Mouse (Mus musculus): ENCODE measurements around the gene Tanc2.

DNA sequence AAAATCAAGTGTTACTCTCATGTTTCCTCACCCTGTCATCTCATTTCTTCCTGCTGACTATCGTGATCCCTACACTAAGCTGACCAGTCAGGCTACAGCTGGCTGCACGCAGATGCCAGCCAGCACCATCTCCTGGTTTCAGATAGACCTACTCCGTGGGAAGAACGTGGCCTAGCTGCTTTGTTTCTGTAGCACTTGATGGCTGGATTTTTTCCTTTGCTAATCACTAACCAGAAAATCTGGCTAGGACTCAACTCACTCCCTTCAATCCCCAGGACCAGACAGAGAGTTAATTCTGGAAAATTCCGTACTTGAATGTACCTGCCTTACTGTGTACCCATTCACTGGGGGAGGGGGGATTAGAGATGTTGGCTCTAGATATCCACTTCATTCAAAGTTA, 338.4 kb downstream of the Tanc2 start:
- TF ChIP-seq CTCF (IDR thresholded peaks at IDR 0.05; ENCODE audit: low read depth) (no peak), EP300 (IDR thresholded peaks at IDR 0.05; ENCODE audit: low read depth) (no peak)

All from liver, embryonic 14.5 days (tissue).